Mouse (Mus musculus) lung, postnatal 10 days (tissue): ENCODE measurements around the gene Zfp78.
"Not testable (repeated sequence)": the region's sequence is repeated elsewhere in the genome, so short reads cannot be mapped to it uniquely, and the experiment has no call there.

Experiments
- DNase-seq: peaks from one replicate; pipeline ENCODE4 v3.0.0; 2021

The Zfp78 gene

DNA sequence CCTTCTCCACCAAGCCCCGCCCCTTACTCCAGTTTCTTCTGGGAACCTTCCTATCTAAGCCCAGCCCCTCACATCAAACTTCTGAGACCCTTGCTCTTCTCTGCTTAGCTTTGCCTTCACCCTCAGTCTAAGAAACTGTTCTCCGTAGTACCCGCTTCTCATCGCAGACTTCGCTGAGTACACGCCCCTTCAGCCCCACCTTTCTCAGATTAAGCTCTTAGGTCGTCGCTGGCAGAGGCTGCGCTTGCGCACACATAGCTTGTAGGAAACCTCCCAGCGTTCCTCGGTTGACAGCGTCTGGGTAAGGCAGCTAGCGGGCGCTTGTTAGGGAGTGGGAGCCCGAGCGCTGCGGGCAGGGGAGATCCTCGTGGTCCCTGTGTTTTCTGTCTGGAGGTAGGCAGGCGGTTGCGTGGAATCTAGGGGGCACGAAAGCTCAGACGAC lies at the start of gene Zfp78:
TSS of gene Zfp78 (plus strand) at position 234 of the 442 bp plus-strand sequence.
- DNase-seq = no peak

DNA sequence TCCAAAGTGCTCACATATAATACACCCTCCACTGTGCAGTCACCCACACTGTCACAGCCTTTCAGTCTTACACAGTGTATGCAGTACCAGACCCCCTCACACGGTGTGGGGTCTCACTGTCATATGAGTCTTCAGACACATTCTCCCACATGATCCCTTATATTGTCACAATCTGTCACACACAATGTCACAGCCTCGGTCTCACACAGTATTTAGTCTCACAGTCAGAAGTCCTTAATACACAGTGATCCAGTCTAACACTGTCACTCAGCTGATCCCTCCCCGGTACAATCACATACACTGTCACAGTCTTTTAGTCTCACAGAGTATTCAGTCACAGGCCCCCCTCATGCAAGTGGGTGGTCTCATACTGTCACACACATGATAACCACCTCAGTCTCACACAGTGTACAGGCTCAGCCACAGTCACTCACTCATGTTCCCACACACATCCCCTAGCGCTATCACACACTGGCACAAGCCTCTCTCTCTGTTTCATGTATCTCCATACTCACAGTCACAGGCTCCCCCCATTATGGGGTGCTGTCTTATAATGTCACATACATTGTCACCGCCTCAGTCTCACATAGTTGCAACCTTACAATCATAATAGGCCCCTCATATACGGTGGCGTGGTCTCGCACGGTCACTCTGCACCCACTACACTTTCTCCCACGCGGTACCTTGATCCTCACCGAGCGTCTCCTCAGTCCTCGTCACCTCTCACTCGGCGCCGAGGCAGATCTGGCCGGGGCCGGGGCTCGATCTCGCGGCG lies 32.4 kb upstream of the Zfp78 start:
- no peak for DNase-seq

DNA sequence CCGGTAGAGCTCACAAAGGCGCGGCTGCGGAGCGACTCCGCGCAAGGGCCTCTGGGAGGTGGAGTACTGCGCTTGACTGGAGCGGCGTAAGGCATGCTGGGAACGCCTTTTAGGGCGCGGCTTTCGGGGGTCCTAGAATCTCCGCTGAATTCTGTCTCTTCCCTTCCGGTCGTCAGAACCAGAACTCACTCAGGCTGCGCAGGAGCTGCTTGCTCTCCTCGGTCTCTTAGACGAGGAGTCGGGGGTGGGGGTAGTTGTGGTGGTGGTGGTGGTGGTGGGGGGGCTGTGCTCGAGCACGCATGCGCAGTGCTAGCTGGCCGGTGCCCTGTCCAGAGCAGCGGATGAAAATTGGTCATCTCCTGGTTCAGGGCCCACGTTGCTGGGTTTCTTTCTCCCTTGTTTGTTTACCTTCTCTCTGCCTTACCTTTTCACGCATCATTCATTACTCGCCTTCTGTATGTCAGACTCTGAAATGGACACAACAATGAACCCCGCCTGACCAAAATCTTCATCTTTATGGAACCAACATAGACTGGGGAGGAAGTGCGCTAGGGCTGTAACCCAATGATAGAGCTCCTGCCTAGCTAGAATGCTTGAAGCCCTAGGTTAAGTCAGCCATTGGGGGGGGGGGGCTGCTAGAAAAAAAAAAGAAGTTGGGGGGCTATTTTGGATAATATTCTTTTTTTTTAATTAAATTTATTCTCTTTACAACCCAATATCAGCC lies 31.7 kb upstream of the Zfp78 start, which contains the start of gene Zfp583:
TSS of gene Zfp583 (minus strand) at position 53 of the 724 bp plus-strand sequence.
- peak; percentile 93 for DNase-seq

- no peak for DNase-seq
These were observed 23.2 kb upstream of the Zfp78 start for GRCm38 (mm10) chr7:6339865-6340264.

DNA sequence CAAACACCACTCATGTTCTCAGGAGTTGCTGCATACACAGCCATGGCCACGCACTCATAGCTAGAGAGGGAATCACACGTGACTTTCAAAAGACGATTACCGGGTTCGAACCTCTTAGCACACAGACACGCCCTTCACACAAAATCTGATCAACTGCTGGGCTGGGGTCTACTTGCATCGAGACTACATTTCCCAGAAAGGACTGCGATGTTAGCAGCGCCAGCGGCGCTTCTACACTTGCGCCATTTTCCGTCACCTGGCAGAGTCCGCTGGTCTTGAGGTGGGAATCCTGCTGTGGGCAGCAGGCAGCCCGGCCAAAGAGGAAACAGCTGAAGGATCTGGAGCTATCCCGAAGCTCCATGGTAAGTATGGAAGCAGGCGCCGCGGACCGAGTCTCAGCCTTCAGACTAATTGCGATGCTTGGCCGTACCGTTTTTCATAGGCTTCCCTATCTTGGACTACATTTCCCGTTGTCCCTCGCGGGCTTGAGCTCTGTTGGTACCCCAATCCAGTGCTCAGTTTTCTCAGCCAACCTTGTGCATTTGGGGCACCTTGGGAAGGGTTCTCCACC lies 19.5 kb upstream of the Zfp78 start, which contains the start of gene Gm3854:
TSS of gene Gm3854 (plus strand) at position 259 of the 571 bp plus-strand sequence.
- DNase-seq = peak; percentile 47

DNA sequence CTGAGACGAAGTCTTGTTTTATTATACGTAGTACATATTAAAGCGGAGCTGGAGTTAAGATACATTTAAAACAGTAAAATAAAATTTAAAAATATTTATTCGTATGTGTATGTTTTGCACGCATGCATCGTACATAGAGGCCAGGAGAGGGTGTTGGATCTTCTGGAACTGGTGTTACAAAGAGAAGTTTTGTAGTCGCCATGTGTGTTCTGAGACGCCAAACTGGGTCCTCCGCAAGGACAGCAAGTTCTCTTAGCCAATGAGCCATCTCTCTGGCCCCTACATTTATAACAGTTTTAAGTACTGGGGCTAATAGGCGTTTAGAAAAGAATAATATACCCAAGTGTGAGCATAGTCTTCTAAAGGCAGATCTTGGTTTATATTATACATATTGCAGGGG lies 19.0 kb upstream of the Zfp78 start:
- no peak for DNase-seq

- peak; percentile 48 for DNase-seq
These were observed 5.0 kb upstream of the Zfp78 start for GRCm38 (mm10) chr7:6358121-6358520.

DNA sequence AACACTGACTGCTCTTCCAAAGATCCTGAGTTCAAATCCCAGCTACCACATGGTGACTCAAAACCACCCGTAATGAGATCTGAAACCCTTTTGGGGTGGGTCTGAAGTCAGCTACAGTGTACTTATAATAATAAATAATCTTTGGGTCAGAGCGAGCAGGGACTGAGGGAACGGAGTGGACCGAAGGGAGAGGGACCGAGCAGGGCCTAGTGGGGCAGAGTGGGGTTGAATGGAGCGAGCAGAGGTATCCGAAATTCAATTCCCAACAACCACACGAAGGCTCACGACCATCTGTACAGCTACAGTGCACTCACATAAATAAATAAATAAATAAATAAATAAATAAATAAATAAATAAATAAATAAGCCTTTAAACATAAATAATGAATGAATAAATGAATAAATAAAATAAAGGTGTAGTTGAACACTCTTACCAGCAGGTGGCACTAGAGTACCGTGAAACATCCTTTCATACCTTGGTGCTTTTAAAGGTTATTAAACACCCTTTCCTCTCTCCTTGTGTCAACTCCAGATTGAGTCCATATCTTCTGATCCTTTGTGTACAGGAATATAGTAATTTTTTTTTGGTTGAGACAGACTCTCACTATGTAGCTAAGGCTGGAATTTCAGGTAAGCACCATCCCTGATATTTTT lies 4.0 kb upstream of the Zfp78 start:
- peak; percentile 58 for DNase-seq

DNA sequence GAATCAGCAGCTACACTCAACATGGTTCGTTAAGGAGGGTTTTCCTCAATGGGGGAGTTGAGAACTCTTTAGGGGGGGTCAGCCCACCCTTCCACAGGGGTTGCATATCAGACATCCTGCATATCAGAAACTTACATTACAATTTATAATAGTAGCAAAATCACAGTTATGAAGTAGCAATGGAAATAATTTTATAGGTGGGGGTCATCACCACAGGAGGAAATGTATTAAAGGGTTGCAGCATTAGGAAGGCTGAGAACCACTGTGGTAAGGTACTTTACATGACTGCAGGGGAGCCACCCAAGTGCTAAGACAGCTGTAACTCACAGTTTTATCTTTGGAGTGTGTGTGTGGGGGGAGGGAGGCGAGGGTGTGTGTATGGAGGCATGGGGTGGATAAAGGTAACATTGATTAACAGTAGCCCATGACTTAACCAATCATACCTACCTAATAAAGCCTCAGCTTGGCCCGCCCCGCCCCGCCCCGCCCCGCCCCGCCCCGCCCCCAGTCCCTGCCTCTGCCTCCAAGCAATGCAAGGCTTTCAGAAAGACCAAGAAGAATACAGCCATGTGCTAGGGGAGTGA lies 2.5 kb upstream of the Zfp78 start:
- no peak for DNase-seq

- DNase-seq = no peak
These were observed 1.3 kb upstream of the Zfp78 start for GRCm38 (mm10) chr7:6361756-6362155.

GRCm38 (mm10) chr7:6362268-6363046 lies 623 bp upstream of the Zfp78 start:
- peak; percentile 99 for DNase-seq

DNA sequence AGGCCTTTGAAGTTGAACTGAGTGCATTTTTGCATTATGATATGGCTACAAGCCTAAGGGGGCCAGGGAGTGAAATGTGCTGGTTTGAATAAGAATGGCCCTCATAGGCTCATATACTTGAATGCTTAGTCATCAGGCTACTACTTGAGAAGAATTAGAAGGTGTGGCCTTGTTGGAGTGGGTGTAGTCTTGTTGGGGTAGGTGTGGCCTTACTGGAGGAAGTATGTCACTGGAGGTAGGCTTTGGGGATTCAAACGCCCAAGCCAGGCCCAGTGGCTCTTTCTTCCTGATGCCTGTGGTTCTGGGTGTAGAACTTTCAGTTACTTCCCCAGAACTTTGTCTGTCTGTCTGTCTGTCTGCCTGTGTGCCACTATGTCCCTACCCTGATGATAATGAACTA lies 1.7 kb downstream of the Zfp78 start:
- no peak for DNase-seq

DNA sequence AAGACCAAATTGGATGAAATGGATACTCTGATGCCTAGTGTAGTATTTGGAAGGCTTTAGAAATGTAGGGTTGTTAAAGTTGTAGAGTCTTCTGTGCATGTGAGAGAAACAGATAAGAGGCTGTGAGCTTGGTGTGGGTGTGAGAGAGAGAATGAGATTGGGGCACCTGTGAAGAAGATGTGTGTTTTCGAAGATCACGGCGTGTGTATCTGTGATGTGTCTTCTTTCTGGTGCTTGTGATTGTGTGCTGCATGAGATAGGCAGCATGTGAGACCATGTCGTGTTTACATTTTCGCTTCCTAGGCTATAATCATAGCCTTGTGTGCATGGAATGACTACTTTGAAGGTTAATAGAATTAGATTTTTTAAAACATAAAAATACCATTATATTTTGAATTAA lies 4.1 kb downstream of the Zfp78 start:
- DNase-seq = no peak

DNA sequence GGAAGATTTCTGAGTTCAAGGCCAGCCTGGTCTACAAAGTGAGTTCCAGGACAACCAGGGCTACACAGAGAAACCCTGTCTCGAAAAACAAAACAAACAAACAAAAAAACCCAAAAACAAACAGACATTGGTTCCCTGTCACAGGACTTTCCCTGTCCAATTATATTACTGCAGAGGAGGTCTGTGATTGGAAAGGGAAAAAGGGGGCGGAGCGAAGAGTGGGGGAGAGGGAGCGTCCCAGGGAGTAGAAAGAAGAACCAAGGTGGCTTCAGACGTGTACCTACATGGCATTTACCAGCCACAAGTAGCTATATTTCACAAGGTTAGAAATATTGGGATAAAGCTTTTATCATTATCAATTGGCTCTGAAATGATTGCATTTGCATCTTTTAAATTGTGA lies 5.1 kb downstream of the Zfp78 start:
- not testable (repeated sequence) for DNase-seq

DNA sequence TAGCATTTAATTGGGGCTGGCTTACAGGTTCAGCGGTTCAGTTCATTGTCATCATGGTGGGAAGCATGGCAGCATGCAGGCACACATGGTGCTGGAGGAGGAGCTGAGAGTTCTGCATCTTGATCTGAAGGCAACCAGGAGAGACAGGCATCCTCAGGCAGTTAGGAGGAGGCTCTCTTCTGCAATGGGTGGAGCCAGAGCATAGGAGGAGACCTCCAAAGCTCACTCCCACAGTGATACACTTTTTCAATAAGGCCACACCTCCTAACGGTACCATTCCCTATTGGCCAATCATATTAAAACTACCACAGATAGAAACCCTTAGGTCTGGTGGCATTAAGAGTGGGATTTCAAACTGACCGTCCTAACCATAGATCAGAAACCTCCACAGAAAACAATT lies 6.4 kb downstream of the Zfp78 start:
- DNase-seq = no peak

- DNase-seq = no peak
These were observed 9.9 kb downstream of the Zfp78 start for GRCm38 (mm10) chr7:6372993-6373392.

- no peak for DNase-seq
These were observed 15.4 kb downstream of the Zfp78 start for GRCm38 (mm10) chr7:6378441-6378840.

- no peak for DNase-seq
These were observed 18.4 kb downstream of the Zfp78 start for GRCm38 (mm10) chr7:6381431-6381830.

DNA sequence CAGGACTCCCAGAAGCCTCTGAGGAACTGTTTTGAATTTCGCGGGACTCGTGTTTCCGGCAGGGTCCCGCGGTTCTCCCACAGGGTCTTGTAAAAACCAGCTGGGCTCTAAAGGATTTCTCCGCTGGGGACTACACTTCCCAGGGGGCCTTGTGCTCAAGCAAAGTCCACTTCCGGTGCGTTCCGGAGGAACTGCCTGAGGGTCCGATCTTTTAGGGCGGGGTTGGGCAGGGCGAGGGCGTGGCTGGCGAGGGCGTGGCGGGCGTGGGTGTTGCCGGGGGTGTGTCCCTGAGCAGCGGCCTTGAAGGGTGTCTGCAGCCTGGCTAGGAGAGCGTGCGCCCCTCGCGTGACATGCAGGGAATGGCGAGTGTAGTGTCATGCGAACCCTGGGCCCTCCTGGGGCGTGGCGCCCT lies 20.0 kb downstream of the Zfp78 start, which contains the start of gene Zfp28:
TSS of gene Zfp28 (plus strand) at position 252 of the 412 bp plus-strand sequence.
- DNase-seq = peak; percentile 97

GRCm38 (mm10) chr7:6384011-6384410 lies 20.9 kb downstream of the Zfp78 start:
- DNase-seq = no peak

DNA sequence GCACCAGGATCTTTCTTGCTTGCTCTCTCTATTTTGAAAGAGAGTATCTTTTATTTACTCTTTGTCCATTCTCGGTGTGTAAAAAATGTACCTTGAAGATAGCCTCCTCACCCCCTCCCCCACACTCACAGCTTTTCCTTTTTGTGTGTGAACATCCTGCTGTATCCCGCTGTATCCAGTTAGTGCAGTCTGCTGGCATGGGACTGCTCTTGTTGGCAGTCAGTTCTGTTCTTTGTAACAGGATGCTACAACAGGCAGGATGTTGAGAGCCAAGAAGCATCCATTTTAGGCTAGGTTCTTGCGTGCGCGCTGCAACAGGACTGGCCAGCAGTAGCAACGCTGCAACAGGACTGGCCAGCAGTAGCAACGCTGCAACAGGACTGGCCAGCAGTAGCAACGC lies 23.9 kb downstream of the Zfp78 start:
- peak; percentile 66 for DNase-seq

GRCm38 (mm10) chr7:6388971-6389370 lies 25.9 kb downstream of the Zfp78 start:
- DNase-seq = no peak
